Mouse (Mus musculus): Measurements from ENCODE around the gene Scube2.

- no peak for TF ChIP-seq CEBPB (IDR thresholded peaks at IDR 0.05; ENCODE audit: insufficient read depth, poor library complexity, severe bottlenecking)
- TF ChIP-seq MAX (IDR thresholded peaks at IDR 0.05; ENCODE audit: low read depth): no peak
- TF ChIP-seq E2F4 (IDR thresholded peaks at IDR 0.05; ENCODE audit: insufficient read depth): no peak
- TF ChIP-seq POLR2A (IDR thresholded peaks at IDR 0.05; ENCODE audit: insufficient read length, low read depth): no peak
- no peak for TF ChIP-seq POLR2AphosphoS2 (IDR thresholded peaks at IDR 0.05; ENCODE audit: insufficient read length, low read depth)
- TF ChIP-seq REST (IDR thresholded peaks at IDR 0.05; ENCODE audit: insufficient read depth, insufficient read length): no peak
- no peak for TF ChIP-seq MYOD1 (IDR thresholded peaks at IDR 0.05; ENCODE audit: control insufficient read depth in 1 of 3, insufficient read length in 2 of 3, low read depth in 2 of 3)
- no peak for TF ChIP-seq TCF12 (IDR thresholded peaks at IDR 0.05; ENCODE audit: insufficient read depth, poor library complexity, severe bottlenecking)
These were observed 82.2 kb downstream of the Scube2 start for GRCm38 (mm10) chr7:109783281-109783680.
